33 mouse cellular contexts compared by ENCODE assay signal in genomic region chr2:28044920-28045598, GRCm38 (mm10). TPM values are rescaled to one million over a fixed set of nuclear protein-coding genes. Genes with fewer than 3 reads are reported as not detected.
A peak's percentile ranks its signal among the peaks of the same experiment; 100 is the strongest.
DNase-seq lines count a peak whose midpoint lies in the region; ATAC-seq lines count a peak whose summit lies in the region.
"Had no signal": no experiment of that assay in that cellular context is flagged by ENCODE, and none has a peak within 500 bp of the region (broad histone marks: within the 10 kb centered on the region; RNA-seq: fewer than 3 reads in every experiment).

No protein-coding gene starts in this region.

- H3K4me3 ChIP-seq in liver, embryonic 13.5 days (replicated peaks) = no peak overlapping the region
- H3K4me3 ChIP-seq in liver, embryonic 16.5 days (ENCODE audit: low read depth, low read length) = no peak overlapping the region
- H3K4me3 ChIP-seq in hindbrain, embryonic 13.5 days = no peak overlapping the region
- H3K4me3 ChIP-seq: embryonic facial prominence, embryonic 12.5 days; embryonic facial prominence, embryonic 15.5 days; erythroblast, embryonic 14.5 days; forebrain, embryonic 12.5 days; forebrain, embryonic 15.5 days; heart, embryonic 15.5 days; hindbrain, embryonic 12.5 days had no signal

- H3K9ac ChIP-seq in liver, embryonic 13.5 days = peak overlapping the region; percentile 50
- H3K9ac ChIP-seq in liver, embryonic 16.5 days (ENCODE audit: low read depth, low read length) = no peak overlapping the region
- H3K9ac ChIP-seq in hindbrain, embryonic 13.5 days = no peak overlapping the region
- H3K9ac ChIP-seq: embryonic facial prominence, embryonic 12.5 days; embryonic facial prominence, embryonic 15.5 days; forebrain, embryonic 12.5 days; forebrain, embryonic 15.5 days; heart, embryonic 15.5 days; hindbrain, embryonic 12.5 days had no signal

- ATAC-seq in liver, embryonic 13.5 days (ENCODE audit: low read depth) = peak; percentile 90
- ATAC-seq in liver, embryonic 16.5 days (ENCODE audit: low read depth) = peak; percentile 81
- no peak for ATAC-seq in hindbrain, embryonic 13.5 days (ENCODE audit: low FRiP score)
- no peak for ATAC-seq in monocyte, adult 5-6 weeks (replicated peaks; ENCODE audit: insufficient number of reproducible peaks, low FRiP score, low TSS enrichment, poor library complexity, severe bottlenecking)
- ATAC-seq: forebrain, embryonic 15.5 days; hindbrain, embryonic 16.5 days; Patski had no signal

- peaks cover 43% of the 10 kb centered on the region for H3K4me1 ChIP-seq in liver, embryonic 13.5 days (replicated peaks)
- H3K4me1 ChIP-seq in liver, embryonic 16.5 days (ENCODE audit: control insufficient read depth, low read depth, low read length) = peaks cover 11% of the 10 kb centered on the region
- H3K4me1 ChIP-seq in hindbrain, embryonic 13.5 days (replicated peaks) = no peaks in the 10 kb centered on the region
- H3K4me1 ChIP-seq: embryonic facial prominence, embryonic 12.5 days; embryonic facial prominence, embryonic 15.5 days; forebrain, embryonic 12.5 days; forebrain, embryonic 15.5 days; hindbrain, embryonic 12.5 days had no signal

- DNase-seq in heart, adult 11 months = peak; percentile 78
- DNase-seq in heart, postnatal 36 days = no peak
- peak; percentile 81 for DNase-seq in liver
- peak; percentile 59 for DNase-seq in liver, embryonic 13.5 days
- no peak for DNase-seq in lung, adult 18-20 months
- DNase-seq: adrenal gland, postnatal 10 days; adrenal gland, postnatal 36 days; cerebellum, adult 11 months; cerebellum, adult 2 months; cerebellum, adult 9-11 months; cerebellum, postnatal 25 days; gastrocnemius, postnatal 25 days; heart, postnatal 10 days; heart, postnatal 4 days had no signal

- peak overlapping the region; percentile 86 for H3K27ac ChIP-seq in liver, embryonic 13.5 days
- 0 out of 2 replicates have a peak overlapping the region, but pooled peaks have one; percentile 10 for H3K27ac ChIP-seq in liver, embryonic 16.5 days (ENCODE audit: low read length)
- H3K27ac ChIP-seq in hindbrain, embryonic 13.5 days = no peak overlapping the region
- H3K27ac ChIP-seq: embryonic facial prominence, embryonic 12.5 days; embryonic facial prominence, embryonic 15.5 days; forebrain, embryonic 12.5 days; forebrain, embryonic 15.5 days; heart, embryonic 15.5 days; hindbrain, embryonic 12.5 days had no signal

- H3K9me3 ChIP-seq in liver, embryonic 13.5 days (replicated peaks) = no peaks in the 10 kb centered on the region
- H3K9me3 ChIP-seq in liver, embryonic 16.5 days (replicated peaks; ENCODE audit: control insufficient read depth, low read length) = no peaks in the 10 kb centered on the region
- no peaks in the 10 kb centered on the region; the same call in 1 of the 2 replicates for H3K9me3 ChIP-seq in hindbrain, embryonic 13.5 days
- H3K9me3 ChIP-seq: embryonic facial prominence, embryonic 12.5 days; embryonic facial prominence, embryonic 15.5 days; forebrain, embryonic 12.5 days; forebrain, embryonic 15.5 days; heart, embryonic 15.5 days had no signal

- H3K36me3 ChIP-seq in liver, embryonic 13.5 days = no peaks in the 10 kb centered on the region
- no peaks in the 10 kb centered on the region for H3K36me3 ChIP-seq in liver, embryonic 16.5 days (ENCODE audit: control insufficient read depth, insufficient read depth)
- H3K36me3 ChIP-seq in hindbrain, embryonic 13.5 days = no peaks in the 10 kb centered on the region
- H3K36me3 ChIP-seq: embryonic facial prominence, embryonic 12.5 days; forebrain, embryonic 12.5 days; forebrain, embryonic 15.5 days; G1E; heart, embryonic 15.5 days; hindbrain, embryonic 12.5 days had no signal

- WGBS in liver, embryonic 13.5 days (ENCODE audit: insufficient replicate concordance) = 74% methylated on average over 9 of the region's 9 CpGs
- WGBS in liver, embryonic 16.5 days (ENCODE audit: insufficient replicate concordance) = 67% methylated on average over 9 of the region's 9 CpGs
- WGBS in hindbrain, embryonic 13.5 days = 93% methylated on average over 9 of the region's 9 CpGs

- H3K27me3 ChIP-seq in liver, embryonic 13.5 days = no peaks in the 10 kb centered on the region
- H3K27me3 ChIP-seq in liver, embryonic 16.5 days (ENCODE audit: control insufficient read depth, insufficient read depth, low read depth, low read length) = no peaks in the 10 kb centered on the region
- H3K27me3 ChIP-seq in hindbrain, embryonic 13.5 days = no peaks in the 10 kb centered on the region
- H3K27me3 ChIP-seq: embryonic facial prominence, embryonic 12.5 days; embryonic facial prominence, embryonic 15.5 days; forebrain, embryonic 12.5 days; forebrain, embryonic 15.5 days; heart, embryonic 15.5 days; hindbrain, embryonic 12.5 days; Patski had no signal

- no peak overlapping the region for H3K4me2 ChIP-seq in liver, embryonic 13.5 days
- H3K4me2 ChIP-seq in liver, embryonic 16.5 days (ENCODE audit: low read depth, low read length) = no peak overlapping the region
- H3K4me2 ChIP-seq in hindbrain, embryonic 13.5 days = no peak overlapping the region
- H3K4me2 ChIP-seq: embryonic facial prominence, embryonic 12.5 days; embryonic facial prominence, embryonic 15.5 days; forebrain, embryonic 12.5 days; forebrain, embryonic 15.5 days; heart, embryonic 11.5 days; heart, embryonic 15.5 days; hindbrain, embryonic 12.5 days had no signal

- intact Hi-C loops in heart, postnatal 36 days (cut with DNase I) = no loop called here

RNA-seq across cellular contexts. Expression of gene Fcnb, which starts 39.6 kb away (rescaled TPM):
- not detected for total RNA-seq in heart, postnatal 36 days (2021)
- polyA plus RNA-seq in liver, embryonic 13.5 days (2015; fragmentation: Nextera tagmentation; extraction: Ambion mirVana) = 10.6 and 13.1 TPM in 2 replicates
- polyA plus RNA-seq in liver, embryonic 16.5 days (2015; fragmentation: Nextera tagmentation; extraction: Ambion mirVana) = 66.0 and 66.9 TPM in 2 replicates
- 0.19 TPM in 1 of 2 replicates, not detected in the other for polyA plus RNA-seq in hindbrain, embryonic 13.5 days (2015; fragmentation: Nextera tagmentation; extraction: Ambion mirVana)
- total RNA-seq in monocyte, adult 5-6 weeks (2017) = not detected in 3 replicates
- total RNA-seq: adrenal gland, adult 18-20 months; adrenal gland, postnatal 36 days; CH12.LX; G1E; gastrocnemius, adult 8-10 months; gastrocnemius, postnatal 25 days; heart, adult 8-10 months; heart, postnatal 10 days; heart, postnatal 4 days had no signal
- polyA plus RNA-seq: cerebellum, adult 2 months; embryonic facial prominence, embryonic 12.5 days; erythroblast, embryonic 14.5 days; G1E; gonadal fat pad, adult 2 months; hindbrain, embryonic 16.5 days; Patski had no signal

Comparison
In these comparisons a context has a peak if more than half of its experiments do, and no peak if none do; other contexts are left out.
1. DNase-seq: peak in heart, adult 11 months (single experiment), liver (single experiment) and liver, embryonic 13.5 days (single experiment); none in heart, postnatal 36 days (0 of 2) and lung, adult 18-20 months (0 of 2).
2. ATAC-seq: peak in liver, embryonic 13.5 days (single experiment) and liver, embryonic 16.5 days (single experiment); none in hindbrain, embryonic 13.5 days (single experiment) and monocyte, adult 5-6 weeks (single experiment).